Mouse (Mus musculus) limb, embryonic 14.5 days (tissue): ENCODE results near the gene Cenpn. TPM values are rescaled to one million over a fixed set of nuclear protein-coding genes. Genes with fewer than 3 reads are reported as not detected.

Experiments used
- ATAC-seq: fragments of 200-750 bp; cut with Nextera tagmentation; 2 replicates; pipeline ENCODE4 v1.8.0; 2017; ENCODE audit warnings: low read depth, moderate number of reproducible peaks, moderate TSS enrichment; ENCODE audit not compliant: low FRiP score
- DNase-seq: peaks from one replicate; pipeline ENCODE4 v3.0.0-alpha.2; 2015; ENCODE audit warnings: low spot score
- H3K27ac ChIP-seq: fragments of 300-500 bp; sonication (generic); replicated peaks from 2 replicates; pipeline ENCODE4 v1.5.1; 2014; ENCODE audit warnings: low read depth, mild to moderate bottlenecking, low read length, moderate library complexity, mixed read lengths
- H3K27me3 ChIP-seq: fragments of 300-500 bp; sonication (generic); 2 replicates; pipeline ENCODE4 v1.6.1; 2014; ENCODE audit warnings: low read length, mixed read lengths; ENCODE audit not compliant: control insufficient read depth, insufficient read depth
- H3K36me3 ChIP-seq: fragments of 300-500 bp; sonication (generic); 2 replicates; pipeline ENCODE4 v1.6.1; 2014; ENCODE audit warnings: mild to moderate bottlenecking, low read length, moderate library complexity, mixed read lengths; ENCODE audit not compliant: control insufficient read depth, insufficient read depth
- H3K4me1 ChIP-seq: fragments of 300-500 bp; sonication (generic); 2 replicates; pipeline ENCODE4 v1.6.1; 2014; ENCODE audit warnings: antibody characterized with exemption, low read length, mixed read lengths; ENCODE audit not compliant: control insufficient read depth, insufficient read depth
- H3K4me2 ChIP-seq: fragments of 300-500 bp; sonication (generic); replicated peaks from 2 replicates; pipeline ENCODE4 v1.6.1; 2014; ENCODE audit warnings: low read depth, mild to moderate bottlenecking, low read length, moderate library complexity; ENCODE audit not compliant: severe bottlenecking
- H3K4me3 ChIP-seq: fragments of 300-500 bp; sonication (generic); replicated peaks from 2 replicates; pipeline ENCODE4 v1.5.1; 2014; ENCODE audit warnings: low read length
- H3K9ac ChIP-seq: fragments of 300-500 bp; sonication (generic); 2 replicates; pipeline ENCODE4 v1.6.1; 2014; ENCODE audit warnings: mild to moderate bottlenecking, low read depth, low read length, moderate library complexity; ENCODE audit not compliant: severe bottlenecking
- H3K9me3 ChIP-seq: fragments of 300-500 bp; sonication (generic); 2 replicates; pipeline ENCODE4 v1.6.1; 2016; ENCODE audit warnings: low read length; ENCODE audit not compliant: control insufficient read depth
- POLR2A ChIP-seq: fragments of 200-500 bp; IDR thresholded peaks from 2 replicates; pipeline ENCODE4 v1.8.0; 2012; ENCODE audit warnings: inconsistent platforms, mild to moderate bottlenecking, moderate library complexity, borderline replicate concordance; ENCODE audit not compliant: insufficient read depth, insufficient read length; ENCODE audit errors: extremely low read depth
- WGBS: fragments of 180-500 bp; shearing (Covaris S2); extraction: QIAGEN DNeasy Blood & Tissue Kit; methylation state at CpG from one replicate; pipeline ENCODE4 v1.1.7; 2014; 5-methylcytosine and 5-hydroxymethylcytosine counted together
- polyA plus RNA-seq, 2 experiments: library from polyadenylated mRNA; depleted of rRNA in 1 of 2; stranded (reverse) in 1 of 2; unstranded in 1 of 2; fragments of >200 nt; fragmentation: Nextera tagmentation in 1 of 2; extraction: Ambion mirVana in 1 of 2; gene quantifications; 2 replicates each; pipeline versions ENCODE4 v1.2.1 to v1.2.3; 2012 to 2014

Gene Cenpn
- polyA plus RNA-seq, 2 experiments: 31.3 to 39.7 TPM

DNA sequence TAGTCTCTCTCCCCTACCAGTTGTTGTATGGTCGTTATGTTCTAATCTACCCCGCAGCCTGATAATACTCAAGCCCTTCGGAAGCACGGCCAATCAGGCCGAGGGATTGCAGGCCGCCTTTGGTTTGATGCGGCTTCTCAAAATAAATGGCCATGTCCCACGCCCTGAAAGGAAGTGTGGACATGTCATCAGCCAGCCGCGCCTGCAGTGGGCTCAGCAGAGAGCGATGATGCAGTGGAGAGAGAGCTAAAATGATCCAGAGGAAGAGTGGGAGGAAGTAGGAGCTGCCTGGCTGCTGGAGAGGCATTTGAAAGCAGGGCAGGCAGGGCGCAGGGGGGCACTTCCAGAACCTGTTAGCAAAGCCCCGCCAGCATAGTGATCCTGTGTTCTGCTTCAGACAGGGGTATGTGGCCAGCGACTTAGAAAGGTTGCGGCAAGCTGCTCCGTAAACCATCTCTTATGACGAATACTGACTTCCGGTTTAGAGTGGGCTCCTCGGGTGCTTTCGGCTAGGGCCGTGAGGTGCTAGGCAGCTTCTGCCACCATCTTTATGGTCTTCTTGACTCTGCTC is 24.8 kb downstream of the Cenpn start:
- H3K4me2 ChIP-seq: no peak overlapping the region
- no peaks in the 10 kb centered on the region for H3K36me3 ChIP-seq
- H3K4me3 ChIP-seq: no peak overlapping the region
- no peak for DNase-seq
- H3K27me3 ChIP-seq: no peaks in the 10 kb centered on the region
- H3K27ac ChIP-seq: no peak overlapping the region
- WGBS: 86% methylated on average over 21 of the region's 21 CpGs
- H3K4me1 ChIP-seq: peaks cover 15% of the 10 kb centered on the region
- H3K9me3 ChIP-seq: no peaks in the 10 kb centered on the region
- no peak for TF ChIP-seq POLR2A
- no peak for ATAC-seq
- no peak overlapping the region for H3K9ac ChIP-seq

DNA sequence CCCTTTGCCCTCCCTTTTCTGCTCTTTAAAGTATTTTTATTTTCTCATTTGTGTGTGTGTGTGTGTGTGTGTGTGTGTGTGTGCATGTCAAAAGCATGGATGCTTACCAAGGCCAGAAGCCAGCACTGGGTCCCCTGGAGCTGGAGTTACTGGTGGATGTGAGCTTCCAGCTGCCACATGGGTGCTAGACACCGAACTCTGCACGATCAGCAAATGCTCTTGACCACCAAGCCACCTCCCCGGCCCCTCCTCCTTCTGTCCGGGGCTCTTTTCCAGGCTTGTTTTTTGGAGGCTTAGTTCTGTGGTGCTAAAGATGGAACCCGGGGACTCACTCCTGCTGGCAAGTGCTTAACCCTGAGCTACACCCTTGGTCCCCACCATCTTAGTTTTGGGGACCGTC is 25.3 kb downstream of the Cenpn start:
- DNase-seq (no peak), ATAC-seq (no peak)
- Histone ChIP-seq H3K4me1 (peaks cover 15% of the 10 kb centered on the region), H3K36me3 (no peaks in the 10 kb centered on the region), H3K27ac (no peak overlapping the region), H3K9me3 (no peaks in the 10 kb centered on the region), H3K4me2 (no peak overlapping the region), H3K4me3 (no peak overlapping the region), H3K9ac (no peak overlapping the region), H3K27me3 (no peaks in the 10 kb centered on the region)
- no peak for TF ChIP-seq POLR2A
- WGBS: 89% methylated on average over 6 of the region's 6 CpGs

DNA sequence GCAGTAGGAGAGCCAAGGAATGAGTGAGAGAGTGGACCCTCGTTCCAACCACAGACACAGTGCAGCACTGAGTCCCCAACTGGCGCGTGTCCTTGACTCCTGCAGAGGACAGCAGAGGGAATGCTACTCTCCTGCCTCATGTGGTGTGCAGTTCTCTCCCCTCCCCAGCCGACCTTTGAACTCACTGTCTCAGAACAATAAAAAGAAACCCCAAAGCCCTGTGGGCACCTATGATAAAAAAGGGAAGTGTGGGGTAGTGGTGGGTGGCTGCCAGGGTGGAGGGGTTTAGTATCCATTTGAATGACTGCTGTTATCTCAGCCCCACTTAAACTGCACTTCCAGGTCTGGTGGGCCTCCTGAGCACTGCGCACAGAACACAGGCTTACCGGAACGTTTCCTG is 26.1 kb downstream of the Cenpn start:
- Histone ChIP-seq H3K4me2 (no peak overlapping the region), H3K9me3 (no peaks in the 10 kb centered on the region), H3K27me3 (no peaks in the 10 kb centered on the region), H3K4me1 (peaks cover 15% of the 10 kb centered on the region), H3K27ac (no peak overlapping the region), H3K9ac (no peak overlapping the region), H3K4me3 (no peak overlapping the region), H3K36me3 (no peaks in the 10 kb centered on the region)
- WGBS: 84% methylated on average over 7 of the region's 7 CpGs
- TF ChIP-seq POLR2A: no peak
- ATAC-seq: no peak
- DNase-seq: no peak

DNA sequence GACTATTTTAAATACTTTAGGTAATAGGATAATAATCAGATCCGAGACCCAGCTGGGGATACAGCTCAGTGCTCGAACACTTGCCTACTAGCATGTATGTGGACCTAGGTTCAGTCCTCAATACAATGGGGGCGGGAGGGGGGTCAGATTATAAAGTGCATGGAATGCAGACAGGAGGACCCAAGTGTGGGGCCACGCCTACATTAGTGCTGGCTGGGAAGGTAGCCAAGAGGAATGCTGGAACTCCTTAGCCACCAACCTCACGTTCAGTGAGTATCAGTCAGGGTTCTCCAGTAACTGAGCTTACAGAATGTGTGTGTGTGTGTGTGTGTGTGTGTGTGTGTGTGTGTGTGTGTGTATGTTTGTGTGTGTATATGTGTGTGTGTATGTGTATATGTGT is 29.8 kb downstream of the Cenpn start:
- Histone ChIP-seq H3K4me1 (peaks cover 6% of the 10 kb centered on the region; the same call in 1 of the 2 replicates), H3K9me3 (no peaks in the 10 kb centered on the region), H3K9ac (no peak overlapping the region), H3K4me3 (no peak overlapping the region), H3K36me3 (peaks cover 31% of the 10 kb centered on the region), H3K27me3 (no peaks in the 10 kb centered on the region), H3K4me2 (no peak overlapping the region), H3K27ac (no peak overlapping the region)
- no peak for TF ChIP-seq POLR2A
- no peak for ATAC-seq
- WGBS: 44% methylated on average over 5 of the region's 5 CpGs
- peak; percentile 71 for DNase-seq

DNA sequence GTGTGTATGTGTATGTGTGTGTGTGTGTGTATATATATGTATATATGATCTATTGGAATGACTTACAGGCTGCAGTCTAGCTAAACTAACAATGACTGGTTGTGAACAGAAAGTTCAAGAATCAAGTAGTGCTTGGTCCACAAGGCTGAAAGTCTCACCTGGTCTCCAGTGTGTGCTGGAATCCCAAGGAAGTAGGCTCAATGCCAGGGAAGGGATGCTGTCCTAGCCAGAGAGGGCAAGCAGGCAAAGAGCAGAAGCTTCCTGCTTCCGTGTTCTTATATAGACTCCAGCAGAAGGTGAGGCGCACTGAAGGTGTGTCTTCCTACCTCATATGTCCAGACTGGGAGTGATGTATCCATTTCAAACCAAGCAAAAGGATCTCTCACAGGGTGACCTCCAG is 30.2 kb downstream of the Cenpn start:
- Histone ChIP-seq H3K4me3 (no peak overlapping the region), H3K9ac (no peak overlapping the region), H3K4me1 (peaks cover 6% of the 10 kb centered on the region; the same call in 1 of the 2 replicates), H3K27me3 (no peaks in the 10 kb centered on the region), H3K36me3 (peaks cover 35% of the 10 kb centered on the region), H3K4me2 (no peak overlapping the region), H3K27ac (no peak overlapping the region), H3K9me3 (no peaks in the 10 kb centered on the region)
- TF ChIP-seq POLR2A: no peak
- WGBS: 90% methylated on average over 2 of the region's 2 CpGs
- DNase-seq: no peak
- no peak for ATAC-seq

DNA sequence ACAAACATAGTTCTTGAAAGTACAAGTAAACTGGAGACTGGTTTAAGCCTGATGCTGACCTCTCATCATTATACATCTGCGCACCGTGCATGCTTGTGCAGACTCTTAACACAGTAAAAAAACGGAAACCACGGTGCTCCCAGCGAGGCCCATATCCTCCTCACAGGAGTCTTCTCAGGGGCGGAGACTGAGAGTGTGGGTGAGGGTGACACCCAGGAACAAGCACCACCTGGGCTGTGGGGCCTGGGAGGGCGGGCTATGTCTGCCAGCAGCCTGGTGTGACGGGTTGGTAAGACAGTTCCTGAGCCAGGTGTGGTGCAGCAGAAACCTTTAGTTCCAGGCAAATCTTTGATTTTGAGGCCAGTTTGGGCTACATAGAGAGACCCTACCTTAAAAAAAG is 30.9 kb downstream of the Cenpn start:
- WGBS: 82% methylated on average over 8 of the region's 8 CpGs
- no peak overlapping the region for H3K9ac ChIP-seq
- H3K4me2 ChIP-seq: no peak overlapping the region
- ATAC-seq (no peak), DNase-seq (no peak)
- H3K27ac ChIP-seq: no peak overlapping the region
- peaks cover 6% of the 10 kb centered on the region; the same call in 1 of the 2 replicates for H3K4me1 ChIP-seq
- H3K27me3 ChIP-seq: no peaks in the 10 kb centered on the region
- no peaks in the 10 kb centered on the region for H3K9me3 ChIP-seq
- TF ChIP-seq POLR2A: no peak
- peaks cover 42% of the 10 kb centered on the region for H3K36me3 ChIP-seq
- no peak overlapping the region for H3K4me3 ChIP-seq
